Mouse (Mus musculus) fibroblast of lung, adult 2 months (primary cell): ENCODE measurements at regions not wholly inside any gene's neighbourhood (a gene's known extent, or its start where the extent isn't known, plus 50 kb on each side); places are given as distances from the start of the nearest gene placed in this dataset.

Experiments
- DNase-seq: peaks from one replicate; pipeline ENCODE4 v3.0.0-alpha.2; 2011; ENCODE audit warnings: low read depth

DNA sequence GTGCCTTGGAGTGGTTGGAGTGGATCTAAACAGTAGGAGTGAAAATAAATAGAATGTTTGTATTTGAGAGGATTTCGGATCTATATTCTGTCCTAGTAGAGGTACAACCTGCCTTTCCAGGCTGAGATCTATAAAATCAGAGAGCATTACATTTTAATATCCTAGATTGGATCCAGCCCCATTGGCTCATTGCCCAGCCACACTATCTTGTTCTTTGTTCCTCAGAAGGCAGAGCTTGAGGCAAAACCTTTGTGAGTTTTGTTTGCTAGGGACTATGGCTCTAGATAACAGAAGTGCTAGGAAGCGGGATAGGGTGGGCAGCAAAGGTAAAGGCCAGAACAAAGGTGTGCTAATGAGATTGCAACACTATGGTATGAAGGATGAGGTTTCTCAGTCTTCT, 78.7 kb upstream of the Cntln start:
- DNase-seq, result no peak

DNA sequence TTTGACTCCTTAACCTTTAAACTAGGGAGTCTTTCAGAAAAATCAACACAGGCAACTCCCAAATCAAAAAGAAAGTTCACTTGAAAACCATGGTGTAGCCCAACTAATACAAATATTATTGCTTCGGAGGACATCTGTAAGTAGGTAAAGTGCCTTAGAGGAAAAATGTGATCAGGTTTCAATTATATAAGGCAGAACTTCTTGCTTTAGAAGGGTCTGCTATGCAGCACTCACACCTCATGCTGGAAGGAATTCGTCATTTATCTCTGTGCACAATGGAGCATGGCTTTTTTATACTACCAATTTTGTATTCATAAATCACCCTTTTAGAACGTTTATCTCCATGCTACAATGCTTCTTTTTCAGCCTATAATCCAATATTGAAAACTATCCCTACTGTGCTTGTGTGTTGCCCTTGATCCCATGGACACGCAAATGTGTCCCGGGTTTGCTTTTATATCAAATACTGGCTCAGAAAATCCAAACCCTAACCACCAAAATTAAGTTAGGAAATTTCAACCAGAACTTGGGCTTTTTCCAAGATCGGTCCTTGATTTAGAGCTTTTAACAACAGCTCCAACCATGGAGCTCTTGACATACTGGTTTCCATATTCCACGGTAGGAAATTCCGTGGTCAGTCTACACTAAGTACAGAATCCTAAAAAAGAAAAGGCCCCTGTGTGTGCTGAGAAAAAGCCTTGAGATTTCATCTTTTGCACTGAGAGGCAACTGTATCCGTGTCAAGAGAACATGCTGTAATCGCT, 90.8 kb upstream of the Cntln start:
- no peak for DNase-seq

DNA sequence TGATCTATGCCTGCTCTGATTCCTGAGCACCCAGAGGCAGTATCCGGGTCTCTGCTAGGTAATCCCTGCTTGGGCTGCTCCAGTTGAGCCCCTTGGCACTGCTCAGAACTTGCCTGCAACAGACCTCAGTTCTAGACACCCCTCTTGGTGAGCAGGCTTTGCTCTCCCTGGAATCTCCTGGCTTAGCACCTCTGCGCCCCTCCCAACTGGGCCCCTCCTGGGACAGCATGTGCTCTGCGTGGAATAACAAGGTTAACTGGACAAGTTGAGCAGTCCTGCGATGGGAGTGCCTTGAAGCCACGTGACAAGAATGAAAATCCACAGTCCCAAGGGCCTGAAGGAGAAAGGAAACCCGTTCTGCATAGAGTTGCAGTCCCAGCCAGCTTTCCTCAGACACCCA, 97.5 kb upstream of the Cntln start:
- DNase-seq, result no peak

DNA sequence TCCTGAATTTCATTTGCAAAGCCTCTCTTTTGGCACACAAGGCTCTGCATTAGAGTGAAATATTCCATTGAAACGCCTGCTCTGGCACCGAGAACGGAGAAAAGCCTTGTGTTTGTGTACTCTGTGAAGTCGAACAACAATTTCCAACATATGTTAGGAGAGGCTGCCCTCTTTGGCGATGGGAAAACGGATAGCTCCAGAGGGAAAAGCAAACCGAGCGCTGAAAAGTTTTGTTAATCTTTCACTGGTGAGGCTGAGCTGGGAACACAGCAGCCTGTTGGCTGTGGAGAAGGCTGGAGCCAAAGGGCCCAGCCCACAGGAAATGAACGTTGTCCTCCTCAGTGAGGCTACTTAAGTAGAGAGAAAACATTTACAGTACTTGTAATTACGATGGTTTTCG, 93.1 kb upstream of the Bnc2 start:
- DNase-seq, result no peak

GRCm38 (mm10) chr4:84766708-84767425, 91.8 kb upstream of the Bnc2 start:
- DNase-seq, result no peak

- DNase-seq, result no peak
Measured at GRCm38 (mm10) chr4:84757172-84757571, 82.1 kb upstream of the Bnc2 start.

DNA sequence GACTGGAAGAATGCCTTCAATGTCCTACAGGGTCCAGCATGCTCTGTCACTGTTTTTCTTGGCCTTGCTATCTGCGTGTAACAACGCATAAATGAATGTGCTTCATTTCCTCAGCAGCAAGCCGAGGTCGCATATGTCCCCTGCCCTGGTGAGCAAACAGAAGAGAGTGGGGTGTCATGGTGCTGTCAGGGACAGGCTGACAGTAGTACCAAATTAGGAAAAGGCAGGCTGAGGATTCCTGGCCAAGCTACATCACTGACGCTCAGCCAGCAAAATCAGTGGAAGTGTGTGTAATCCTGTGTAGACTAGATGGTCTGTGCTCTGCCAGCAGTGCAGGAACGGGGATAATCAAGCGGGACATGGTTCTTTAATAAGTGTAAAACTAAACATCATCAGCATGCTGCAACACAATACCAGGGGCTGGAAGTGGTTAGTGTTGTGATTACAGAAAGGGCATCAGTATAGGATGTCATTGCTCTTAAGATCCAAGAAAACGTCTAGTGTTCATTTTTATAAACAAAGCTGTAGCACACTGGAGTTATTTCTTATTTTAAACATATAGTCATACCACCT, 77.6 kb upstream of the Bnc2 start:
- DNase-seq, result no peak

DNA sequence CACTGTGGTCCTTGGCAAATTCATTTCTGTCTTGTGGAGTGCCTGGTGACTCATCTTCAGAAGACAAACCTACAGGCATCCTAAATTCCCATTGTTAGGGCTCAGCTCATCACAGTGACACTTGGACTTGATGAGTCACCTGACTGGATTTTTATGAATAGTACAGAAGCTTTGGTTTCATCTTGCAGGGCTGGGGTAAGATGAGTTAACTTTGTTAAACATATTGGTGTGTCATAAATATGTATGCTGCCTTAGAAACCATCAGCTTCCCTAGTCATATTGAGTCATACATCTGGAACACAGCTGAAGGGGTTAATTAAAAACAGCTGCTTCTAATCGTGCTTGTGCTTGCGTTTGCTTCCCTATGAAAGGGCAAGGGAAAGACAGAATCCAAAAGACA, 66.2 kb upstream of the Bnc2 start:
- peak; percentile 34 for DNase-seq

GRCm38 (mm10) chr4:84740816-84741215, 65.7 kb upstream of the Bnc2 start:
- DNase-seq, result no peak
